Mouse (Mus musculus) thymus, postnatal 36 days (tissue): ENCODE data around the gene Ddx55.

Experiments
- DNase-seq, 2 experiments: peaks; one replicate each; pipeline ENCODE4 v3.0.0; 2022; ENCODE audit warnings: mixed read lengths in 2 of 2

The Ddx55 gene

DNA sequence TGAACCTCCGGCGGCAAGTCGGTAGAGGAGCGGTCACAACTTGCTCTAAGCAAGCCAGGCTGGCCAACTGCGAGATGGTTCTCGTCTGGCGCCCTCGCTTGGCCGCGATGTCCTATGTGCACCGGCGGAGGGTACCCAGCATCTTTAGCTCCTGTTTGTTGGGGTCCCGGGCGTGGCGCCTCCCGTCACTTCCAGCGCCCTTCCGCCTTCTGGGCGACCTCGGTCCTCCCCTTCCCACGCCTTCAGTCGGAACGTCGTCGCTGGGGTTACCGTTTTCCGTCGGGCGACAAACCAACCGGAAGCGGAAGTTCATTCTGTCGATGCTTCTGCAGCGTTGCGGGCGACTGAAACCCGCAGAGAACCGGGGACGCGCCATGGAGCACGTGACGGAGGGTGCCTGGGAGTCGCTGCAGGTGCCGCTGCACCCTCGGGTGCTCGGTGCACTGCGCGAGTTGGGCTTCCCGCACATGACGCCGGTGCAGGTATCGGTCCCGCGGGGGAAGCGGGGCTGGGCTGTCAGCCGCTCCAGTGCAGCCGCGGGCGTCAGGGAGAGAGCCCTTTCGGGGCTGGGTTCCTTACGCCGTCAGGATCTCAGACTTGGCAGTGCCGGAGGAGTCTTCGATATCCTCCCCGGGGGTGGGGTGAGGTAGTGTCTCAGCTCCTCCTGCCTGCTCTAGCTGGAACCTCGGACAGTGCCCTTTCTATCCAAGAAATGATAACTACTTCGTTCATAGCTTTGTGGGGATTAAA lies at the start of gene Ddx55:
Ddx55 (plus strand) TSS at position 307 of the 750 bp plus-strand sequence.
- peak; percentile 91 to 93 for DNase-seq

DNA sequence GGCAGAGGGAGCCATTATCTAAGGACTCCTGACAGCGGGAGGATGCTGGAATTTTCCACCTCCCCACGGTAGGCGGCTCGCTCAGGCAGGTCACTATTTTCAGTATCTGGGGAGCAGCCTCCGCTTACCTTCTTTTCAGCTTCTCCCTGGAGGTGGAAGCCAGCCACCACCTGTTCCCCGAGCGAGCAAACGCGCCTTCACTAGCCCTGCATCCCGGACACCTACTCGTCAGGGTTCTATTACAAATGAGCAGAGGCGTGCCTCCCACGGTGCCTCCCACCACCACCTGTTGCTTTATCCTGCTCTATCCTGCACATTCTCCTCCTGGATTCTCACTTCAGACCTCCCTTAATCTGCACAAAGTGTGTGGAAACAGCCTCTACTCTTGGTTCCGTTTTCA lies 48.9 kb upstream of the Ddx55 start:
- DNase-seq: no peak

DNA sequence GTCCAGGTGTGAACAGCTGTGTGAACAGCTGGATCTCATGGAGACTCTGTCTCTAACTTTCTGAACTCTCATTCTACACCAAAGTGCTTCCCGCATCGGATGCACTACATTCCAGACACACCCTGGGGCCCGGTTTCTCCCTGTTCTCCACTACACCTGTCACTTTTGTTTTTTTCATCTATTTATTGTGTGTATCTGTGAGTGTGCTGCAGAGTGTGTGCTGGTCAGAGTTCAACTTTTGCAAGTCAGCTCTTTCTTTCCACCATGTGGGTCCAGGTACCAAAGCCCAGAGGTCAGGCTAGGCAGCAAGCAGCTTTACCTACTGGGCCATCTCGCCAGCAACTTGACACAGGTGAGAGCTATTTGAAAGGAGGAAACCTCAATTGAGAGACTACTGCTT lies 47.4 kb upstream of the Ddx55 start:
- DNase-seq: no peak

- no peak for DNase-seq
These were observed 45.8 kb upstream of the Ddx55 start for GRCm38 (mm10) chr5:124506731-124507359.

GRCm38 (mm10) chr5:124509200-124509599 lies 43.5 kb upstream of the Ddx55 start:
- DNase-seq: no peak

DNA sequence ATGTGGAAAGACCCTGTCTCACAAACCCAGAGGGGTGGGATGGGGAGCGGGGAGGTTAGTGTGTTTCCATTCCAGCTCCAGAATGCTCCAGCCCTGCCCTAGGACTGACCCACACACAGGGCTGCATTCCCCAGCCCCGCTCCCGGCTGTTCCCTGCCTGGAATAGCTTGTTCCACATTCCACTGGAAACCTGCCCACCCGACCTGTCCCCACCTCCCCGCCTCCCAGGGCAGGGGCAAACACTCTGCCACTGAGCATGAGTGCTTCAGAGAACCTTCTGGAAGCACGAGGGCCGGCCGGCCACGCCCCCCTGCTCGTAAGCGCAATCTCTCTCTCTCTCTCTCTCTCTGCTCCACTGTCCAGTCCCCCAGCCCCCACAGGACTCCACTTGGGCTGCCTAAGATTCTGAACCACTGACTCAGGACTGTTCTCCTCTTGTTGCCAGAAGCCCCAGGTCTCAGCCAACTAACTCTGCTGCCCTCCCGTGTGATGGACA lies 42.9 kb upstream of the Ddx55 start:
- DNase-seq: no peak

- no peak for DNase-seq
These were observed 42.1 kb upstream of the Ddx55 start for GRCm38 (mm10) chr5:124510536-124511050.

- no peak for DNase-seq
These were observed 36.9 kb upstream of the Ddx55 start for GRCm38 (mm10) chr5:124515789-124516188.

- no peak for DNase-seq
These were observed 34.0 kb upstream of the Ddx55 start for GRCm38 (mm10) chr5:124518648-124519047.

- no peak for DNase-seq
These were observed 31.1 kb upstream of the Ddx55 start for GRCm38 (mm10) chr5:124521588-124521987.

DNA sequence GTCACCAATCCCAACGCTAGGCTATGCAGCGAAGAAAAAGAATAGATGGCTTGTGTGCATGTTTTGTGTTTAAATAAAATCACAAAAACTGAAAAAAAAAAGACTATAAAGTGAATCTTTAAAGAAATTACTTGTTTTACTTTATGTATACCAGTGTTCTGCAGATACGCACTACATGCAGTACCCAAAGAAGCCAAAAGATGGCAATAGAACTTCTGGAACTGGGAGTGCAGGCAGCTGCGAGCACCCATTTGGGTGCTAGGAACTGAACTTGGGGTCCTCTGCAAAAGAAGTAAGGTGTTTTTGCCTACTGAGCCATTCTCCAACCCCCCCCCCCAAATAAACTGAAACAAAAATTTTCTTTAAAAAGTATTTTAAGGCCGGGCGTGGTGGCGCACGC lies 29.6 kb upstream of the Ddx55 start:
- DNase-seq: no peak

DNA sequence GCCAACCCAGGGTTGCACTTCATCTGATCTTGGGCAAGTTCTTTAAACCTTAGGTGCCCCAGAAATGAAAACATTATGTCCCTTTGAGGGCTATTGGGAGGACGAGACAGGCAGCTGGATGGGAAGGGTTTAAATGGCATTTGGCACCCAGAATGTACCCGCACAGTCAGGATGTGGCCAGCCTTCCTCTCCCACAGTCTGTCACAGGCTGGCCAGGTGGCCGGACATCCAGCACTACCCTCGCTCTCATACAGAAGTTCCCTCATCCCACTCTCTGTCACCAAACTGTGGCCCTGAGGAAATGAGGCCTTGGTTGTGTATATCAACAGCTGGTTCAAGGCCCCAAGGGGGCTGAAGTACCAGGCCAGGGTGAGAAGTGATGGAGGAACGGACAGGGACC lies 27.7 kb upstream of the Ddx55 start:
- no peak for DNase-seq

- no peak for DNase-seq
These were observed 24.3 kb upstream of the Ddx55 start for GRCm38 (mm10) chr5:124528351-124528750.

GRCm38 (mm10) chr5:124528791-124529190 lies 23.9 kb upstream of the Ddx55 start:
- no peak for DNase-seq

- no peak for DNase-seq
These were observed 23.4 kb upstream of the Ddx55 start for GRCm38 (mm10) chr5:124529191-124529651.

GRCm38 (mm10) chr5:124529697-124530096 lies 23.0 kb upstream of the Ddx55 start:
- no peak for DNase-seq

DNA sequence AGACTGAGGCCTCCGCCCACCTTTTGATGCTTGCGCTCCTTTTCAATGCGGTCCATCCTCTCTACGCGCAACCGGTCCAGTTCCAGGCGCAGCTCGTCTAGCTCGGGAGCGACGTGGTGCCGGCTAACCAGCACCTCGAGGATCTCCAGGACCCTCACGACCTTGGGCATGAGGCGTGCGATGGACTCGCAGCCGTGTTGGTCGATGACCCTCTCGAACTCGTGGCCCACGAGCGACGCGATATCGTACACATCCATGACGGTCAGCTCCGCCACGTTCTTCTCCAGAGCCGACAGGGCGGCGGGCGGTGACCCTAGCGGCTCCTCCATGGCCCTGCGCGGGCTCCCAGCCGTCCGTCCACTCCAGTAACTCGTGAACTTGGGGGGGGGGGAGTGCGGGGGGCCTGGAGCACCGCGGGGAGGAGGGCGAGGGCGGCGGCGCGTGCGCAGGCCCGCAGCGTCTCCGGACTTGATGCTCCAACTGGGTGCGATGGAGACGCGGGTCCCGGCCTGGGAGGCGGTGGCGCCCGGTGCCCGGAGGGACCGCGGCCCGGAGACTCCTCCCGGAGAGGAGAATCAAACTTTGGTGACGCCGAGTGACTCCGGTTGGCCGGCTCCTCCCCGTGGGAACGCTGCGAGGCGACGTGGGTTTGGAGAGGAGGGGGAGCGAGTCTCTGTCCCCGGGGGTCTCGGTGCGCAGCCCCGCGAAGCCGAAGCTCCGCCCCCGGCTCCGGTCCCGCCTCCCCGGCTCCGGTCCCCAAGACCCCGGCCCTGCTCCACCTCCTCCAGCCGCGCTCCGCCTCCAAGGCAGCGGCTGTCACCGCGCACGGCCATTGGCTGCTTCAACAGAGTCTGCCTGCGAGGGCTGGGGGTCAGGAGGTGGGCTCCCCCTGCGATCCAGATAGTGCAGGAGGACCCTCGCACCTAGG lies 21.7 kb upstream of the Ddx55 start, which contains the start of gene Rilpl1:
Rilpl1 (minus strand) TSS at position 737 of the 928 bp plus-strand sequence.
- peak; percentile 83 to 89 for DNase-seq

DNA sequence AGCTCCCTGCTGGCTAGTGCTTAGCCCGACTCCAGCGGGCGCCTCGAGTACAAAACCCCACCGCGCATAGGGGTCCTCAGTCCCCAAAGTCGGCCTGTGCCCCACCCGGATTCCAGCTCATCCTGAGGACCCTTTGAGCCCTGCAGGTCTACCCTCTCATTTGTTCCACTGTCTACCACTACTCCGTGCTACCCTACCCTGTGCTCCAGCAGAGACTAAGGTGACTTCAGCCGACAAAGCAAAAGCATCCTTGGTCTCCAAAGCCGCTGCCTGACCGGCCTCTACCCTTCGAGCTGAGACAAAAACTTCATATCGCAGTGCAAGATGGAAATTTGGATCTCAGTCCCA lies 21.1 kb upstream of the Ddx55 start:
- DNase-seq: no peak

GRCm38 (mm10) chr5:124532451-124532850 lies 20.2 kb upstream of the Ddx55 start:
- DNase-seq: no peak

GRCm38 (mm10) chr5:124535016-124535415 lies 17.6 kb upstream of the Ddx55 start:
- no peak for DNase-seq

DNA sequence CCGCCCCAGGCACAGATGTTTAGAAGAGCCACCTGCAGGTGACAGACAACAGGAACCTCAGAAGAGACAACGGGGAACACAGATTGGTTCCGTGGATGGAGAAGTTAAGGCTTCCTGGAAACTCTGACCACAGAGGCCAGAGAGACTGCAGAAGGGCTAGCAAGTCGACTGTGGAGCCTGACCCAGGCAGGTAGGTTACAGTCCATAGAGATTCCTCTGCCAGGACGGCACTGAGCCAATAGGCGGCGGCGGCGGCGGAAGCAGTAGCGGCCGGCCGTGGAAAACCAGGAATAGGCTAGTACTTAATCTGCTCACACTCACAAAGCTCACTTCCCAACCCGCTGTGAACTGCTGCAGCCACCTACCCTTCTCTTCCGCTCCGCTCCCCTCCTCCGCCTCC lies 15.9 kb upstream of the Ddx55 start:
- peak; percentile 45 to 53 for DNase-seq
